In genomic region chr19:4206971-4207370, GRCm38 (mm10) we compare ENCODE assay signal across 7 mouse cellular contexts. TPM values are rescaled to one million over a fixed set of nuclear protein-coding genes. Genes with fewer than 3 reads are reported as not detected.
DNase-seq lines count a peak whose midpoint lies in the region; ATAC-seq and TF ChIP-seq lines count a peak whose summit lies in the region.

No protein-coding gene starts in this region.

- TF ChIP-seq EP300 in CH12.LX (IDR thresholded peaks at IDR 0.05; ENCODE audit: low read length), result no peak

- no peaks in the 10 kb centered on the region for H3K9me3 ChIP-seq in CH12.LX (replicated peaks; ENCODE audit: low read length)
- H3K9me3 ChIP-seq in liver, embryonic 16.5 days (replicated peaks; ENCODE audit: control insufficient read depth, low read length), result no peaks in the 10 kb centered on the region

- DNase-seq in CH12.LX (ENCODE audit: extremely low read depth) (peak; percentile 67), R1 (ENCODE audit: low read depth, low spot score) (peak; percentile 72)
- peak; percentile 89 for DNase-seq in kidney, adult 9 months
- DNase-seq in retina, postnatal 1 day, result peak; percentile 83

- H3K27ac ChIP-seq in CH12.LX (ENCODE audit: insufficient read depth, low read depth), result no peak overlapping the region
- H3K27ac ChIP-seq in liver, embryonic 16.5 days (ENCODE audit: low read length), result no peak overlapping the region

- H3K79me2 ChIP-seq in CH12.LX (replicated peaks; ENCODE audit: control insufficient read depth, extremely low read depth, insufficient read depth, poor library complexity, severe bottlenecking), result no peaks in the 10 kb centered on the region

- peaks cover 16 to 38% of the 10 kb centered on the region in 2 experiments for H3K4me1 ChIP-seq in CH12.LX (ENCODE audit: control insufficient read depth in 1 of 2, insufficient read depth in 2 of 2)
- H3K4me1 ChIP-seq in liver, embryonic 16.5 days (ENCODE audit: control insufficient read depth, low read depth, low read length), result peaks cover 7% of the 10 kb centered on the region

- ATAC-seq in common myeloid progenitor, adult 5-6 weeks (replicated peaks; ENCODE audit: low read depth, poor library complexity, severe bottlenecking), result peak; percentile 84
- peak; percentile 73 for ATAC-seq in granulocyte monocyte progenitor cell, adult 5-6 weeks (replicated peaks; ENCODE audit: poor library complexity, severe bottlenecking)
- peak; percentile 59; the same call in 1 of the 2 replicates for ATAC-seq in liver, embryonic 16.5 days (ENCODE audit: low read depth)

- no peak overlapping the region for H3K9ac ChIP-seq in CH12.LX (ENCODE audit: insufficient read depth, low read depth)
- no peak overlapping the region for H3K9ac ChIP-seq in liver, embryonic 16.5 days (ENCODE audit: low read depth, low read length)

- H3K4me3 ChIP-seq in CH12.LX (replicated peaks in 1 of 3; ENCODE audit: low read depth in 2 of 3, low read length in 2 of 3, poor library complexity in 1 of 3), result no peak overlapping the region
- H3K4me3 ChIP-seq in liver, embryonic 16.5 days (ENCODE audit: low read depth, low read length), result no peak overlapping the region

- TF ChIP-seq POLR2A in CH12.LX (IDR thresholded peaks at IDR 0.05; ENCODE audit: low read depth, low read length), result no peak

- H3K4me2 ChIP-seq in CH12.LX (ENCODE audit: insufficient read depth, low read depth, poor library complexity, severe bottlenecking), result no peak overlapping the region
- H3K4me2 ChIP-seq in liver, embryonic 16.5 days (ENCODE audit: low read depth, low read length), result no peak overlapping the region

- dilution Hi-C loops in CH12.LX (cut with MboI; ENCODE audit: extremely low pct_ligation_motif_present, extremely low pct_unique_long_range_greater_than_20kb, low sequenced_read_pairs), result no loop called here

- no peak; the same call in none of the 2 replicates for TF ChIP-seq RAD21 in CH12.LX (IDR thresholded peaks at IDR 0.05; ENCODE audit: low read depth, low read length)

- H3K27me3 ChIP-seq in CH12.LX (replicated peaks), result peaks cover 18% of the 10 kb centered on the region
- peaks cover 21% of the 10 kb centered on the region for H3K27me3 ChIP-seq in liver, embryonic 16.5 days (ENCODE audit: control insufficient read depth, insufficient read depth, low read depth, low read length)

- in situ Hi-C loops in CH12.LX (cut with MboI; ENCODE audit: low pct_ligation_motif_present, low pct_unique_long_range_greater_than_20kb, low sequenced_read_pairs), result no loop called here

- H3K36me3 ChIP-seq in CH12.LX (replicated peaks in 1 of 2; ENCODE audit: control insufficient read depth in 1 of 2, insufficient read depth in 1 of 2, low read length in 1 of 2), result no peaks in the 10 kb centered on the region
- H3K36me3 ChIP-seq in liver, embryonic 16.5 days (ENCODE audit: control insufficient read depth, insufficient read depth), result no peaks in the 10 kb centered on the region

- TF ChIP-seq CTCF in CH12.LX (conservative IDR thresholded peaks at IDR 0.05 in 1 of 2, IDR thresholded peaks at IDR 0.05 in 1 of 2; ENCODE audit: low read depth in 2 of 2, low read length in 2 of 2), result peak; percentile 76 to 97

- WGBS in liver, embryonic 16.5 days (ENCODE audit: insufficient replicate concordance), result 2% methylated on average over 2 of the region's 2 CpGs

TF ChIP-seq in CH12.LX, 34 proteins besides CTCF, POLR2A, EP300 and RAD21:
- TF ChIP-seq MYC (IDR thresholded peaks at IDR 0.05; ENCODE audit: low read depth, low read length) (0 out of 2 replicates have a peak, but pooled peaks have one; percentile 44), ELF1 (IDR thresholded peaks at IDR 0.05; ENCODE audit: low read depth, low read length) (no peak), MAZ (IDR thresholded peaks at IDR 0.05; ENCODE audit: low read depth, low read length) (peak; percentile 47; the same call in 1 of the 2 replicates), JUND (conservative IDR thresholded peaks at IDR 0.05; ENCODE audit: low read depth, low read length) (no peak), USF1 (IDR thresholded peaks at IDR 0.05; ENCODE audit: low read depth, low read length) (no peak), TCF12 (IDR thresholded peaks at IDR 0.05; ENCODE audit: low read depth, low read length) (peak; percentile 35; the same call in 1 of the 2 replicates), IRF4 (IDR thresholded peaks at IDR 0.05; ENCODE audit: low read depth, low read length) (peak; percentile 56; the same call in 1 of the 2 replicates), NELFE (IDR thresholded peaks at IDR 0.05; ENCODE audit: low read depth, low read length) (peak; percentile 51; the same call in 1 of the 2 replicates), MXI1 (IDR thresholded peaks at IDR 0.05; ENCODE audit: low read depth, low read length) (0 out of 2 replicates have a peak, but pooled peaks have one; percentile 37), SMC3 (IDR thresholded peaks at IDR 0.05; ENCODE audit: low read depth, low read length) (peak; percentile 97), NRF1 (IDR thresholded peaks at IDR 0.05; ENCODE audit: low read depth, low read length) (peak; percentile 26; the same call in 1 of the 2 replicates), MEF2A (IDR thresholded peaks at IDR 0.05; ENCODE audit: borderline replicate concordance, low read depth, low read length) (peak; percentile 46; the same call in 1 of the 2 replicates), ZC3H11A (IDR thresholded peaks at IDR 0.05; ENCODE audit: low read depth, low read length) (peak; percentile 86), E2F4 (IDR thresholded peaks at IDR 0.05; ENCODE audit: insufficient replicate concordance, low read depth, low read length) (no peak)

RNA-seq across cellular contexts. Expression of gene Rad9a, which starts 5.5 kb away (rescaled TPM):
- total RNA-seq in CH12.LX (2012; rRNA removed), result 20.5 and 22.4 TPM in 2 replicates
- total RNA-seq in CH12.LX (2014; rRNA removed), result 11.5 and 14.3 TPM in 2 replicates
- 20.0 and 21.7 TPM in 2 replicates for polyA plus RNA-seq in CH12.LX (2012; ENCODE audit: insufficient read length, low read depth)
- 10.7 and 20.5 TPM in 2 replicates for total RNA-seq in common myeloid progenitor, adult 5-6 weeks (2017)
- 27.8 and 41.3 TPM in 2 replicates for total RNA-seq in granulocyte monocyte progenitor cell, adult 5-6 weeks (2014; fragmentation: Nextera tagmentation)
- 16.0 and 16.3 TPM in 2 replicates for total RNA-seq in granulocyte monocyte progenitor cell, adult 5-6 weeks (2017)
- polyA plus RNA-seq in liver, embryonic 16.5 days (2015; fragmentation: Nextera tagmentation; extraction: Ambion mirVana), result 14.1 and 14.2 TPM in 2 replicates

RNA-seq across cellular contexts. Expression of gene Clcf1, which starts 7.1 kb away (rescaled TPM):
- total RNA-seq in CH12.LX (2012; rRNA removed) (0.29 and 1.0 TPM in 2 replicates), CH12.LX (2014; rRNA removed) (0.28 TPM in 1 of 2 replicates, not detected in the other)
- polyA plus RNA-seq in CH12.LX (2012; ENCODE audit: insufficient read length, low read depth), result 0.09 TPM in 1 of 2 replicates, not detected in the other
- total RNA-seq in common myeloid progenitor, adult 5-6 weeks (2017), result 2.0 and 5.0 TPM in 2 replicates
- 6.8 and 7.4 TPM in 2 replicates for total RNA-seq in granulocyte monocyte progenitor cell, adult 5-6 weeks (2014; fragmentation: Nextera tagmentation)
- total RNA-seq in granulocyte monocyte progenitor cell, adult 5-6 weeks (2017), result 0.67 and 1.8 TPM in 2 replicates
- polyA plus RNA-seq in liver, embryonic 16.5 days (2015; fragmentation: Nextera tagmentation; extraction: Ambion mirVana), result 0.39 and 0.61 TPM in 2 replicates

RNA-seq across cellular contexts. Expression of gene AC109138.7, which starts 7.2 kb away (rescaled TPM):
- total RNA-seq in CH12.LX (2012; rRNA removed) (not detected in 2 replicates), CH12.LX (2014; rRNA removed) (not detected in 2 replicates)
- not detected in 2 replicates for polyA plus RNA-seq in CH12.LX (2012; ENCODE audit: insufficient read length, low read depth)
- total RNA-seq in common myeloid progenitor, adult 5-6 weeks (2017), result not detected in 2 replicates
- total RNA-seq in granulocyte monocyte progenitor cell, adult 5-6 weeks (2014; fragmentation: Nextera tagmentation), result not detected in 2 replicates
- total RNA-seq in granulocyte monocyte progenitor cell, adult 5-6 weeks (2017), result not detected in 2 replicates
- not detected in 2 replicates for polyA plus RNA-seq in liver, embryonic 16.5 days (2015; fragmentation: Nextera tagmentation; extraction: Ambion mirVana)

RNA-seq across cellular contexts. Expression of gene Ppp1ca, which starts 15.1 kb away (rescaled TPM):
- total RNA-seq in CH12.LX (2012; rRNA removed) (502 and 585 TPM in 2 replicates), CH12.LX (2014; rRNA removed) (635 and 651 TPM in 2 replicates)
- polyA plus RNA-seq in CH12.LX (2012; ENCODE audit: insufficient read length, low read depth), result 383 and 389 TPM in 2 replicates
- total RNA-seq in common myeloid progenitor, adult 5-6 weeks (2017), result 450 and 486 TPM in 2 replicates
- 406 and 527 TPM in 2 replicates for total RNA-seq in granulocyte monocyte progenitor cell, adult 5-6 weeks (2014; fragmentation: Nextera tagmentation)
- 494 and 518 TPM in 2 replicates for total RNA-seq in granulocyte monocyte progenitor cell, adult 5-6 weeks (2017)
- polyA plus RNA-seq in liver, embryonic 16.5 days (2015; fragmentation: Nextera tagmentation; extraction: Ambion mirVana), result 380 and 393 TPM in 2 replicates

RNA-seq across cellular contexts. Expression of gene Tbc1d10c, which starts 15.9 kb away (rescaled TPM):
- 46.3 and 57.8 TPM in 2 replicates for total RNA-seq in CH12.LX (2012; rRNA removed)
- total RNA-seq in CH12.LX (2014; rRNA removed), result 43.5 and 51.5 TPM in 2 replicates
- 57.4 and 58.5 TPM in 2 replicates for polyA plus RNA-seq in CH12.LX (2012; ENCODE audit: insufficient read length, low read depth)
- 25.8 and 34.7 TPM in 2 replicates for total RNA-seq in common myeloid progenitor, adult 5-6 weeks (2017)
- total RNA-seq in granulocyte monocyte progenitor cell, adult 5-6 weeks (2014; fragmentation: Nextera tagmentation), result 41.1 and 50.1 TPM in 2 replicates
- total RNA-seq in granulocyte monocyte progenitor cell, adult 5-6 weeks (2017), result 11.3 and 18.4 TPM in 2 replicates
- 5.5 and 8.1 TPM in 2 replicates for polyA plus RNA-seq in liver, embryonic 16.5 days (2015; fragmentation: Nextera tagmentation; extraction: Ambion mirVana)
